Mouse (Mus musculus): ENCODE measurements at regions not wholly inside any gene's neighbourhood (a gene's known extent, or its start where the extent isn't known, plus 50 kb on each side); places are given as distances from the start of the nearest gene placed in this dataset.

DNA sequence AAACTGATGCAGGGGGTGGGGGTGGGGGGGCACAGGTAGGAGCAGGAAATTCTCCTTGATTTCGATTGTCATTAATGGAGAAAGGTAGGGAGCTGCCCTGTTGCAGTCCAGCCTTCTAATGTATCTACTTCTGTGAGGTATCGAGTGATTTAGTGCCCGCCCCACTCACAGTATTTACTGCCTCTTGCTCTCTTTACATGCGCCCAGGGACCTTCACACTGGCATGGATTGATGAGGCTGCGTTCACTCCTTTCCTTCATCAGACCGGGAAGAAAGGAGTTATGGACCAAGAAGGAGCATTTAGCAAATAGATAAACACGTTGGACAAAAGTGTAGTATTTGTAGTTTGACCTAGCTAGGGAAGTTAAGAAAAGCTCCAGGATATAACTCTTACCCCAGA is 145.6 kb upstream of the Spag17 start:
- Histone ChIP-seq H3K36me3 (ENCODE audit: control insufficient read depth, insufficient read depth, low read length) (no peaks in the 10 kb centered on the region), H3K4me3 (ENCODE audit: low read depth, low read length) (no peak overlapping the region), H3K4me2 (replicated peaks; ENCODE audit: low read depth) (no peak overlapping the region), H3K9me3 (ENCODE audit: control insufficient read depth, low read length) (no peaks in the 10 kb centered on the region), H3K27ac (replicated peaks) (no peak overlapping the region), H3K27me3 (ENCODE audit: control insufficient read depth, insufficient read depth, low read length) (no peaks in the 10 kb centered on the region), H3K4me1 (replicated peaks; ENCODE audit: control insufficient read depth, insufficient read depth) (no peaks in the 10 kb centered on the region), H3K9ac (ENCODE audit: low read length) (no peak overlapping the region)
- DNase-seq (ENCODE audit: low spot score) = no peak
- TF ChIP-seq CTCF (IDR thresholded peaks at IDR 0.05; ENCODE audit: low read depth) (no peak), EP300 (optimal IDR thresholded peaks at IDR 0.05) (no peak)
- ATAC-seq (ENCODE audit: low FRiP score, low TSS enrichment) = no peak
- WGBS = 42% methylated on average over 7 of the region's 7 CpGs

DNA sequence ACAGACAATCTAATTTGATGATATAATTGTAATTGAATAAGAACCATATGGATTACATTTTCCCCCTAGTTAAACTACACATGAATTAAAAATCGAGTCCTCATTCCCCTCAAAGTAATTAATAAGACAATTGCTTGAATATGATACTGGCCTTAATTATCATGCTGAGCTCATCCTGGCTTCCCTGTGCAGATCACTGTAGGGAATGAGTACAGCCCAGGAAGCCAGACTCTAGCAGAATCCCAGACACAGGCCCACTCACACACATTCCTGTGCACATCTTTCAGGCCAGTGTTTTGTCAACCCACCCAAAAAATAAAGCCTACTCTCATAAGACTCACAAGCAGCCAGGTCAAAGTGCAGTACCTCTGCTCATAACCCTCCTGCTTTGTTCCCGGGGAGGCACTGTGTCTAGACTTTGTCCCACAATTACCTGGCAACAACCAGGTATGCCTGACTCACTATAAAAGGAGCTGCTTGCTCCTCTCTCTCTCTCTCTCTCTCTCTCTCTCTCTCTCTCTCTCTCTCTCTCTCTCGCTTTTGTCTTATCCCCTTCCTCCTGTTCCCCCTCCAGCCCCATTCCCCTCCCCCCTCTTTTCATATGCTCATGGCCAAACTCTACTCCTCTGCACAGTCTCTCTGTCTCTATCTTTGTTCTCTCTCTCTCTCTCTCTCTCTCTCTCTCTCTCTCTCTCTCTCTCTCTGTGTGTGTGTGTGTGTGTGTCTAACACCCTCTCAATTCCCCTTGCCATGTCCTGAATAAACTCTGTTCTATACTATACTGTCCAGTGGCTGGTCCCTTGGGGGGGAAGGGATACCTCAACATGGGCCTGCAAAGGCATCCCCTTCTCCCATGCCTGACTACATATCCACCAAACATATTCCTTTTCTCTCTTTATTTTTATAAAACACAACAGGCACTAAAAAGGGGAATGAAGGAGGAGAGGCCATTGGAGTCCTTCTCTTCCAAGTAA is 143.7 kb upstream of the Spag17 start:
- Histone ChIP-seq H3K4me2 (replicated peaks; ENCODE audit: low read depth) (no peak overlapping the region), H3K27me3 (ENCODE audit: control insufficient read depth, insufficient read depth, low read length) (no peaks in the 10 kb centered on the region), H3K4me3 (ENCODE audit: low read depth, low read length) (no peak overlapping the region), H3K27ac (replicated peaks) (no peak overlapping the region), H3K9ac (ENCODE audit: low read length) (no peak overlapping the region), H3K9me3 (ENCODE audit: control insufficient read depth, low read length) (no peaks in the 10 kb centered on the region), H3K4me1 (replicated peaks; ENCODE audit: control insufficient read depth, insufficient read depth) (no peaks in the 10 kb centered on the region), H3K36me3 (ENCODE audit: control insufficient read depth, insufficient read depth, low read length) (no peaks in the 10 kb centered on the region)
- 65% methylated on average over 3 of the region's 3 CpGs for WGBS
- TF ChIP-seq CTCF (IDR thresholded peaks at IDR 0.05; ENCODE audit: low read depth) (no peak), EP300 (optimal IDR thresholded peaks at IDR 0.05) (no peak)
- DNase-seq (ENCODE audit: low spot score) = no peak
- no peak for ATAC-seq (ENCODE audit: low FRiP score, low TSS enrichment)

DNA sequence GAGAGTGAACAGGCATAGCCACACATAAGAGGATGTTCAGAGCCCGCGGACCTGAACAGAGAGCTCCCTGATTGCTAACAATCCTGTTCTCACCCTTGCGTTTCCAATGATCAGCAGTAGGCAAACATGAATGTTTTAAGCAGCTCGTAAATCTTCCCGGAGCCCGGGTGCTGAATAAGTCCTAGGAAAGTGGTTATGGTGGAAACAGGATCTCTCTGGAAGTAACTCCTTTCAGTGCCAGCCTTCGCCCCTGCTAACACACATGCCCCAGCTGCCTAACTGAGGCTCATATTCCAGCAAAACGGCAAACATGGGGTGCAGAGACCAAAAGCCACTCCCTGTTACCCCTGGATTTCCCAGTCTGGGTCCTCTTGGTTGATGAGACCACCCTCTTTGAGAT is 135.5 kb upstream of the Spag17 start:
- Histone ChIP-seq H3K9ac (ENCODE audit: low read length) (no peak overlapping the region), H3K27me3 (ENCODE audit: control insufficient read depth, insufficient read depth, low read length) (no peaks in the 10 kb centered on the region), H3K4me3 (ENCODE audit: low read depth, low read length) (no peak overlapping the region), H3K27ac (replicated peaks) (no peak overlapping the region), H3K4me1 (replicated peaks; ENCODE audit: control insufficient read depth, insufficient read depth) (no peaks in the 10 kb centered on the region), H3K4me2 (replicated peaks; ENCODE audit: low read depth) (no peak overlapping the region), H3K9me3 (ENCODE audit: control insufficient read depth, low read length) (no peaks in the 10 kb centered on the region), H3K36me3 (ENCODE audit: control insufficient read depth, insufficient read depth, low read length) (no peaks in the 10 kb centered on the region)
- 65% methylated on average over 8 of the region's 8 CpGs for WGBS
- DNase-seq (ENCODE audit: low spot score) (no peak), ATAC-seq (ENCODE audit: low FRiP score, low TSS enrichment) (no peak)
- TF ChIP-seq CTCF (IDR thresholded peaks at IDR 0.05; ENCODE audit: low read depth) = no peak
- no peak for TF ChIP-seq EP300 (optimal IDR thresholded peaks at IDR 0.05)

DNA sequence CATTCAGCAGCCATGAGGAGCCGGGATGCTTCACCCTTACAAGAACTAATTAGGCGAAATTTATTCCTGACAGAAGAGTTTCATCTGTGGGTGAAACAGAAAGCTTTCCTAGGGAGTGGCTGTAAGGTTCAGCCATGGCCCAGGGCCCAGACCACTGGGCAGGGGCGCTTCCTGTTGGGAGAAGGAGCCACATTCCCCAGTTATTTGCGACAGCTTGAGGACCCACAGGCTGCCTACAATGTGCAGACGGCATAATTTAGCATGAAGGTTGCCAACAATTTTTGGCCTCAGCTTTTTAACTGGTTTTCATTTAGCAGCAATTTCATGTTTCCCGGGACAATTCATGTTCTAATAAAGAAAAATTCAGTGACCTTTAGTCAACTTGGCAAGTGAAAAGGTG is 106.7 kb upstream of the Spag17 start:
- Histone ChIP-seq H3K9ac (ENCODE audit: low read length) (no peak overlapping the region), H3K9me3 (ENCODE audit: control insufficient read depth, low read length) (no peaks in the 10 kb centered on the region), H3K27ac (replicated peaks) (no peak overlapping the region), H3K36me3 (ENCODE audit: control insufficient read depth, insufficient read depth, low read length) (no peaks in the 10 kb centered on the region), H3K27me3 (ENCODE audit: control insufficient read depth, insufficient read depth, low read length) (no peaks in the 10 kb centered on the region), H3K4me1 (replicated peaks; ENCODE audit: control insufficient read depth, insufficient read depth) (no peaks in the 10 kb centered on the region), H3K4me3 (ENCODE audit: low read depth, low read length) (no peak overlapping the region), H3K4me2 (replicated peaks; ENCODE audit: low read depth) (no peak overlapping the region)
- DNase-seq (ENCODE audit: low spot score) = no peak
- ATAC-seq (ENCODE audit: low FRiP score, low TSS enrichment) = no peak
- TF ChIP-seq EP300 (optimal IDR thresholded peaks at IDR 0.05) = no peak
- TF ChIP-seq CTCF (IDR thresholded peaks at IDR 0.05; ENCODE audit: low read depth) = no peak
- 59% methylated on average over 6 of the region's 6 CpGs for WGBS

DNA sequence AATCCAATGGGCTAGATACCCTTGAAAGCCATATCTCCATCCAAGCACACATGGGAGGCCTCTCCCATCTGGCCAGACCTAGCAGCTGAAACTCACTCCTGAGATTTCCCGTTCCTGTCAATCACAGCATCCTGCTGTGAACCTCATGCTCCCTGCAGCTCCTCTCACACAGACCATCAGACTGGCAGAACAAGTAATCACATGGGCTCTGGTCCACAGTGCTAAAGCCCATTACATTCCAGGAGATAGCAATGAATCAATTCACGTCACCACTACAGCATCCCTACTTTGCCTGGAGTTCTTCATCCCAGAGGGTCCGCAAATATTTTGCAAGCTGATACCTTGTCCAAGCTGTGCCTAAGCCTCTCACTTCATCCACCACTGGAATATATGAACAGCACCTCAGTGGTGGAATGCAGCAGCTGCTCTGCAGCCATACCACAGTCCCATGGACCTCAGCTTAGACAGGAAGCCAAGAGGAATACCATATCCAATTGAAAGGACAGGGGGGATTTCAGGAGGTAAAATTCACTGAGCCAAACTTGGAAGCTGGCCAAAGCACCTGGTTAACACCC is 99.2 kb upstream of the Spag17 start:
- WGBS = 66% methylated on average over 3 of the region's 3 CpGs
- TF ChIP-seq EP300 (optimal IDR thresholded peaks at IDR 0.05) (no peak), CTCF (IDR thresholded peaks at IDR 0.05; ENCODE audit: low read depth) (no peak)
- Histone ChIP-seq H3K4me3 (ENCODE audit: low read depth, low read length) (no peak overlapping the region), H3K27me3 (ENCODE audit: control insufficient read depth, insufficient read depth, low read length) (no peaks in the 10 kb centered on the region), H3K9me3 (ENCODE audit: control insufficient read depth, low read length) (no peaks in the 10 kb centered on the region), H3K4me2 (replicated peaks; ENCODE audit: low read depth) (no peak overlapping the region), H3K36me3 (ENCODE audit: control insufficient read depth, insufficient read depth, low read length) (no peaks in the 10 kb centered on the region), H3K27ac (replicated peaks) (no peak overlapping the region), H3K4me1 (replicated peaks; ENCODE audit: control insufficient read depth, insufficient read depth) (no peaks in the 10 kb centered on the region), H3K9ac (ENCODE audit: low read length) (no peak overlapping the region)
- ATAC-seq (ENCODE audit: low FRiP score, low TSS enrichment) = no peak
- DNase-seq (ENCODE audit: low spot score) = no peak

DNA sequence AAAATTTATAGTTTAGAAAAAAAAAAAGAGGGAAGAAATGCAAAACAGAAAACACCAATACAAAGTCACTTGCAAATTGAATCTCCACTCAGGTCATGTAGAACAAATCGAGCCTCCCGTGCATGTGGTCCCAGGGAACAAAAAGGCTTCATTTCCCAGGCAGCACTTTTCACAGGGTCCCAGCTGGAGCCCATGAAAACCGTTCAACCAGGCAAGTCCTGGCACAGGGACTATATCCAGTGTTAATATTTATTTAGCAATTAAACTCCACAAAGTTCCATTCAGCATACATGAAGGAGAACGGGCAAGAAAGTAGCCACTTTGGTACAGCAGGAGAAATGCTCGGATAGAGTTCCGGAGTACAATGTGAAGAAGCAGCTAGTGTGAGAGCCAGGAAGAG is 93.9 kb upstream of the Spag17 start:
- H3K27me3 ChIP-seq (ENCODE audit: control insufficient read depth, insufficient read depth, low read length) = no peaks in the 10 kb centered on the region
- H3K4me1 ChIP-seq (replicated peaks; ENCODE audit: control insufficient read depth, insufficient read depth) = no peaks in the 10 kb centered on the region
- no peak overlapping the region for H3K4me3 ChIP-seq (ENCODE audit: low read depth, low read length)
- no peaks in the 10 kb centered on the region for H3K36me3 ChIP-seq (ENCODE audit: control insufficient read depth, insufficient read depth, low read length)
- ATAC-seq (ENCODE audit: low FRiP score, low TSS enrichment) (no peak), DNase-seq (ENCODE audit: low spot score) (no peak)
- no peak overlapping the region for H3K27ac ChIP-seq (replicated peaks)
- no peak overlapping the region for H3K4me2 ChIP-seq (replicated peaks; ENCODE audit: low read depth)
- H3K9ac ChIP-seq (ENCODE audit: low read length) = no peak overlapping the region
- 62% methylated on average over 6 of the region's 6 CpGs for WGBS
- TF ChIP-seq EP300 (optimal IDR thresholded peaks at IDR 0.05) (no peak), CTCF (IDR thresholded peaks at IDR 0.05; ENCODE audit: low read depth) (no peak)
- no peaks in the 10 kb centered on the region for H3K9me3 ChIP-seq (ENCODE audit: control insufficient read depth, low read length)
